Mouse (Mus musculus) left cerebral cortex, adult 9 months (tissue): ENCODE data around the gene Hes2.

Experiments
- DNase-seq, 2 experiments: peaks; one replicate each; pipeline ENCODE4 v3.0.0; 2022; ENCODE audit warnings: low spot score in 2 of 2

The Hes2 gene

DNA sequence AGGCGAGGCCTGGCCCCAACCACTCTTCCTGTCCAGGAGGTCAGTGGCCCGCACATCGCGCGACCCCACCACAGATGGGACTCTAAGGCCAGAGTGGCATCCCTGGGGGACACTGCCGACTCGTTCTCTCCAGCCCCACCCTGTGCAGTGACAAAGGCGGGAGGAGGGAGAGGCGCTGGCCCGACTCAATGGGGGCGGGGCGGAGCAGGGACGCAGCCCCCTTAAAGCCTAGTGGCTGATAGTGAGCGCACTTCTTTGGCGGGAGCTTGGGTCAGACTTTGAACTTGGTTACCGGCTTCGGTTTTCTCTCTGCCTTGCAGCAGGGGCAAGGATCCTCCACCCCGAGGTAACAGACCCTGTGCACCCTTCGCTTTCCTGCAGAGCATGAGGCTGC, 615 bp downstream of the Hes2 start:
- no peak for DNase-seq

DNA sequence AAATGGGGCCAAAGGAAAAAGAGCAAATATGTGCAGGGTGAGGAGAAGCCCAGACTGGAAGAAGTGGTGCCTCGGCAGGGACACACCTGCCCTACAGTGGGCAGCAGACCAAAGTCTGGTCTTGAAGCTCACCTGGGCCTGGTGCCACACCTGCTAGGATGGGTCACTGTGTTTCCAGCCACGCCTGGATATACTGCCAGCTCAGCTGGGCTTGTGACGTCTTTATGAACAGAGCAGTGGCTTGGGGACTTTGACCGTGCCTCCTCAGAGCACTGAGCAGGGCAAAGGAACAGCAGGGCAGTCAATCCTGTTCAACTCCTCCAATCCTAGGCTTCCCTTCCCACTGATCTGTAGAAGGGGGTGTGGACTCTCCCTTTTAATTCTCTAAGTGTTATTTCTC, 2.1 kb downstream of the Hes2 start:
- no peak for DNase-seq

DNA sequence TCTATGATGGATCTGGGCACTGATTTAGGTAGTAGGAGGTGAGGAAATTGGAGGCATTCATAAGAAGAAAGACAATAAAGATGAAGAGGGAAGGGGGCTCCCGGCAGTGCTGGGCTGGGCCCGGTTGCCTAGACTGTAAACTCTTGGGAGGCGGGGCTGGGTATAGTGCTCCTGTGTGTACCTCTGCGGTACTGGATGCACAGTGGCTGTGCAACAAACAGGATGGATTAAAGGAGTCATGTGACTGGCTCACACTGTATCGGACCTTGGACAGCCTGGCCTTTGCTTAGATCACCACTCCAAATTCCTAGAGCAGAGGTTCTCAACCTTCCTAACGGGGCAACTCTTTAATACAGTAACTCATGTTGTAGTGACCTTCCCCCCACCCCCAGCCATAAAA, 2.9 kb downstream of the Hes2 start:
- DNase-seq, result no peak

DNA sequence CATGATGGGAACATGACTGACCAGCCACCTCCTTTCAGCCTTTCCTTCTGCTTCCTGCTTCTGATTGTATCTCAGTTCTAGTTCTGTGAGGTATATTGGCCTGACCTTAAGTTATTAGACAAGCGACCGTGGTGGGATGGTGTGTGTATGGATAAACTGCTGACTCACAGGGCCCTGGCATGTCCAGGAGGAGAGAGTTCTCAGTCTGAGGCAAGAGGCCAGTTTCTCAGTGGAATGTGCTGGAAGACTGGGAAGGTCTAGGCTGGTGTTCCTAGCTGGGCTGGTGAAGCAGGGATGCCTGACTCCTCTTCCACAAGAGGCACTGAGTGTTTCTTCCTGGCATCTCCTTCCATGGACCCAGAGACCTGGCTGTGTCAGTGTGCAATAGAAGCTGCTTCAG, 4.1 kb downstream of the Hes2 start:
- DNase-seq, result no peak

DNA sequence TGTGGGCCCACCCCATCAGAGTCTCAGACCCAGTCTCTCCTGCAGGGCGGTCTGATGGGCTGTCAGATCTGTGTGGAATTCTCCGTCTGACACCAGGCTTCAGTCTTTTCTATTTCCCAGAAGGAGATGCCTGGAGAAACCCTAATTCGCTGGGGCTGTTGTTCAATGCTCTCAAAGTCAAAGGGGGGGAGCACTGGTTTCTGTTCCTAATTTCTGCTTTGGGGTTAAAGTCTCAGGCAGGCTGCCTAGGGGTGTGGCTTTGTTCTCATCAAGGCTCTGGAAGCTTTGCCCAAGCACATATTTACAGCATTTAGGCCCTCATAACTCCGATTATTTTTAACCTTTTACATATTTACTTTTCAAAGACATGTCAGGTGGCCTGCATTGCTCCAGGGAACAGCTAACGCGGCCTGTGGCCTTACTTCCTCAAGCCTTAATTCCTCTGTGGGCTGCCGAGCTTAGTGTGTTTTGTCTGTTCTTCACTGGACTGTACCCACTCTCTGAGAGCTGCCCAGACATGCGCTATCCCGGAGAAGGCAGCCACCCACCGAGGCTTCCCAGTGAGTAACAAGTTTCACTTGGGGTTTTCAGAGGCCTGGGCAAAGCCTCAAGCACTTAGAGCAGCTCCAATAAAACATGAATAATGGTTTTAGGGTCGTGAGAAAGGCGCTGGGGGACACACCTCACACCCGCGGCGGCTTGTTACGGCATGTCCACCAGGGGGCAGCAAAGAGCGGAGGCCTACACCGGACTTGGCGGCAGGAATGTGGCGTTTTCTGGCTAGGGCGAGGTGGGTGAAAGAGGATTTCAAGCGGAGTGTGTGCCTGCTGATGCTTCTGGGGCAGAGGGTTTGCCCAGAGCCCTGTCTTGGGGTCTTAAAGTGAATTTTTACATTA, 6.6 kb downstream of the Hes2 start:
- peak in 1 of 2 experiments; percentile 54 for DNase-seq

DNA sequence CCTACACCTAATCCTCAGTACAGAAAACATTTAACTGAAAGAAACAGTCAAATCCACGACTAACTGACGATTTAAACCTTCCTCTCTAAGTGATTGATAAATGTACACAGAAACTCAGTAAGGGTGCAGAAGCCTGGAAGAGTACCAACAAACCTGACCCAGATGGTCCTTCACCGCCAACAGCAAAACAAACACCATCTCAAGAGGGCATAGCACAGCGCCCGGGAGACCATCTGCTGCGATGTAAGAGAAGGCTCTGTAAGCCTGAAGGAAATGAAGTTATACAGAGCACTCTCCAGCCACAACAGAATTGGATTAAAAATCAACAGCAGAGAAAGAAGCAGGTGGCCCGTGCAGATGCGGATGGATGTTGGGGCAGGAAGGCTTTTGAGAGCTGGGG, 9.4 kb downstream of the Hes2 start:
- DNase-seq, result no peak

DNA sequence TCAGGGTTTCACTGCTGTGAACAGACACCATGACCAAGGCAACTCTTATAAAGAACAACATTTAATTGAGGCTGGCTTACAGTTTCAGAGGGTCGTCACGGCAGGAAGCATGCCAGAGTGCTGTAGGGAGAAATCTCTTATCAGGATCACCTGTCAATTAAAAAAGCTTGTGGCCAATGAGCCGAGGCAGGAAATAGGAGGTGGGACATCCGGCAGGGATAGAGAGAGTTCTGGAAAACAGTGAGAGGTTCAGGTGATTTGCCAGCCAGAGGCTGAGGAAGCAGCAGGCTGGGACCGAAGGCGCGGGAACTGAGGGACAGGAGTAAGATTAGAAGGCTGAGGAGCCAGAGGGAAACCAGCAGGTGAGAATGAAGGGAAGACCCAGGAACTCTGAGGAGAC, 10.4 kb downstream of the Hes2 start:
- DNase-seq, result no peak

DNA sequence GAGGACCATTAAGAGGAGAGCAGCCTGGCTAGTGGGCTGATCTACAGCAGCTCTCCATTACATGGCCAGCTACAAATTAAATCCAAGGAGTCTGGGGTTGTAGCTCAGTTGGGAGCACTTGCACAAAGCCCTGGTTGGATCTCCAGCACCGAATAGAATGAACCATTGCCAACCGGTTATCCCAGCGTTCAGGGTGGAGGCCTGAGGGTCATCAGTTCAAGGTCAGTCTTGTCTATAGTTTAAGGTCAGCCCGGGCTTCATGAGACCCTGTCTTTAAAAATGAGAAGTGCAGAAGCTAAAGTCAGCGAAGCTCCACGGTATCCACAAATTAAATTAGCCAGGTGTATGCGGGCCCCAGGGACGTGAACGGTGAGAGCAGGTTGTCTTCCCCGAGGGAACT, 11.6 kb downstream of the Hes2 start:
- DNase-seq, result no peak

DNA sequence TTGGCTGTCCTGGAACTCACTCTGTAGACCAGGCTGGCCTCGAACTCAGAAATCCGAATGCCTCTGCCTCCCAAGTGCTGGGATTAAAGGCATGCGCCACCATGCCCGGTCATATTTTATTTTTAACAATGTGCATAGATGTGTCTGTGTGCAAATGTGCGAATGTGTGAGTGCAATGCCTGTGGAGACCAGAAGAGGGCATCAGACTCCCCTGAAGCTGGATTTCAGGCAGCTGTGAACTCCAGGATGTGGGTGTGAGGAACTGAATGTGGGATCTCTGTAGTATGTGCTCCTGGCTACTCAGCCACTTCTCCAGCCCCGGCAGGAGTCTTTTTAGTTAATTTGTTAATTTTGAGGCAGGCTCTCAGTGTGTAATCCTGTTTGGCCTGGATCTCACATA, 12.9 kb downstream of the Hes2 start:
- no peak for DNase-seq

DNA sequence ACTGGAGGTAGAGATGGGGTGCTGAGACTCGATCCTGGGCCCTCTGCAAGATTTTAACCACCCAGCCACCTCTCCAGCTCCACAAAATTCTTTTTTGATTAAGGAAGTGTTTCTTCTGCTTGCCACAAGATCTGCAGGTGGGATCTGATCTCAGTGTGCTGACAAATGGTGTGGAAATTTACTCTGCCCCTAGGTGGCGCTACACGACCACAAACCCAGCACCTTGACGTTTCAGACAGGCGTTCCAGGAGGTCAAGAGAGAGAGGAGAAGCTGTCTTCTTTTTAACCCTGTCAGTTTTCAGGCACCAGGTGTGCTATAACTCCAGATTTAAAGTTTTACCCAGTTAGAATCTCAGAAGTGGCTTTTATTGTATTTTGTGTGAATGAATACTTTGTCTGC, 14.4 kb downstream of the Hes2 start:
- DNase-seq, result peak in 1 of 2 experiments; percentile 90

DNA sequence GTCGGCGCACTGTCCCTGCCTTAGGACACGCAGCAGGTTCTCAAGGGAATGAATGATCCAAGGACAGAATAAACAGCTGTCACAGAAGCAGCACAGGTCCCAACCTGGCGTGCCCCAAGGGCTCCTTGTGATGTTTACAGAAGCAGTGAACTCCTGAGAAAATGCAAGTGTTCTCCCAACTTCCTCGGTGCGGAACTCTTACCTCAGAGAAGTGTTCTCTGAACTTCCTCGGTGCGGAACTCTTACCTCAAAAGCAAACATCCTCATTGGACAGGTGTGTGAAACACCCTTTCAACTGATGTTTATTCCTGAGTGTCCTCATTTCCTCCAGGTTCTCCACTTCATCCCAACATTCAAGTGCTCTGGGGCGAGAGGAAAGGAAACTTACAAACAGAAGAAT, 15.3 kb downstream of the Hes2 start:
- DNase-seq, result no peak

DNA sequence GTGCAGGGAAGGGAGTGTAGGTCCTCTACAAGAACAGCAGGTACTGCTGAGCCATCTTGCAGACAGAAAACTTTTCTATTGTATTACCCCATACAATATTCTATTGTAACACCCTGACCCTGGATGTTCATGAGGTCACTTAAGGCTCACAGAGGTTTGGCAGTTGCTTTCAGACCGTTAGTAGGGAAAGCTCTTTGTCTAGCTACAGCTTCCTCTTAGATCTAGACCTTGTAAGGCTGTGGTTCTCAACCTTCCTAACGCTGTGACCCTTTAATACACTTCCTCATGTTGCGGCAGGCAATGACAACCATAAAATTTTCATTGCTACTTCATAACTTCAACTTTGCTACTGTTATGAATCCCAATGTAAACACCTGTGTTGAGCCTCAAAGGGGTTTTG, 18.0 kb downstream of the Hes2 start:
- DNase-seq, result no peak

DNA sequence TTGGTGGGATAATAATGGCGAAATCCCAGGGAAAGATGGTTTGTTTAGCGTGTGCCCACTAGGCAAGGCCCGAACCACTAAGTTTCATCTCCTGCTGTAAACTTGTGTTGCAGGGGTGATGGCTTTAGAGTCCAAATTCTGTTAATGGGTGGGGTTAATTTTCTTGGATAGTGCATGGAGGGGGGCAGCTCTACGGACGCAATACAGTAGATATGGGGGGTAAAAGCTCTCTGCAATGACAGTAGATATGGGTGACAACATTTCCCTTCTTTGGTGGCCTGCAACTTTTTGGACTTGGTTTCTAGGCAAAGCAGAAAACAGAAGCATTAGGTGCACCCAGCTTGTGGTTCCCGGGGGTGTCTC, 18.5 kb downstream of the Hes2 start:
- DNase-seq, result no peak

DNA sequence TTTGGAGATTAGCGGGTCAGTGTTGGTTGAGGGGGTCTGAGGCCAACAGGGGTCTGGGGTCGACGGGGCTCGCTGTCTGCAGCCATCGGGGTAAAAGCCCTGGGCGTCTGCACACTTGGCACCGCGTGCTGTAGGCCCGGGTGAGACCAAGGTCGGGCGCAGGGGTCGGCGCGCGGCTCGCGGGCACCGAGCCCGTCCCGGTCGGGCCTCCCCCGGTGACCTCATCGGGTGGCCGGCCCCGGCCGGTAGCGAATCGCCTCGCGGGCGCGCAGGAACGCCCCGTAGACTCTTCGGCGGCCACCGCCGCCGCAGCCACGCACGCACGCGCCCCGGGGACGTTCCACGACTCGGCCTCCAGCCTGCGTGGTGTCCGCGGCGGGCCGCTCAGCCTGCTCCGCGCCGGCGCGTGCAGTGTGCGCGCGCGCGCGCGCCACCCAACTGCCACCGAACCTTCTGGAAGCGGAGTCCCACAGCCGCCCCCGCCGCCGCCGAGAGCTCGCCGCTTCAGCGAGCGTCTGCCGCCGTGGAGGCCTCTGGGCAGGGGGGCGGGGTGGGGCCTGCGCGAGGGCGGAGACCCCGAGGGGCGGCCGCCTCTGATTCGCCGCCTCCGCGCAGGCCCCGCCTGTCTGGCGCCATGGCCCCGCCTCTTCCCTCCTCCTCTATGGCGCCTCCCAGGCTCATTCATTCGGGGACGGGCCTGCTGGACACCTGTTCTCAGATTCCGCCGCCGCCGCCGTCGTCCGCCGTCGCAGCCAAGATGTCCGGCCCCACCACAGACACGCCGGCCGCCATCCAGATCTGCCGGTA, 19.1 kb downstream of the Hes2 start, which contains the start of gene Acot7:
Gene Acot7, plus strand, starts transcription at position 598 of the 807 bp plus-strand sequence.
- peak; percentile 79 to 88 for DNase-seq

DNA sequence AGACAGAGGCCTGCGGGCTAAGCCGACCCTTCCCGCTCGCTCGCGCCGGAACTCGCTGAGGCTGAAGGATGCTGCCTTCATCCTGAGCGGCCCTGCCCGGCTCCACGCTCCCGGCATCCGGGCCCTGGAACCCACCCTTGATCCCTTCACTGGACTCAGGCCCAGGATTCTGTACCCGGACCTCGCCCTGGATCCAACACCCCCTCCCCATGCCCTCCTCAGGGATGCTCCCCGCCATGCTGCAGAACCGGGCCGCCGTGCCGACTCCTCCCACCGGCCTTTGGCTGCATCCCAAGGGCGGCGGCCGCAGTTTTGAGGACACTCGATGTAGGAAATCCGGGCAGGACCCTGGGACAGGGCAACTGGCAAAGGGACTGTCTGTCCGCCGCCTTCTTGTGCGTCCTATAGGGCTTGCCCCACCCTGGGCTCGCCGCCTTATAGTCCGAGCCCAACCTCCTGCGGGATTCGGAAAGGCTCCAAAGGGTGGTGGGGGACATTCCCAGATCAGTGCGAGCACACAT, 19.7 kb downstream of the Hes2 start:
- DNase-seq, result peak in 1 of 2 experiments; percentile 47

DNA sequence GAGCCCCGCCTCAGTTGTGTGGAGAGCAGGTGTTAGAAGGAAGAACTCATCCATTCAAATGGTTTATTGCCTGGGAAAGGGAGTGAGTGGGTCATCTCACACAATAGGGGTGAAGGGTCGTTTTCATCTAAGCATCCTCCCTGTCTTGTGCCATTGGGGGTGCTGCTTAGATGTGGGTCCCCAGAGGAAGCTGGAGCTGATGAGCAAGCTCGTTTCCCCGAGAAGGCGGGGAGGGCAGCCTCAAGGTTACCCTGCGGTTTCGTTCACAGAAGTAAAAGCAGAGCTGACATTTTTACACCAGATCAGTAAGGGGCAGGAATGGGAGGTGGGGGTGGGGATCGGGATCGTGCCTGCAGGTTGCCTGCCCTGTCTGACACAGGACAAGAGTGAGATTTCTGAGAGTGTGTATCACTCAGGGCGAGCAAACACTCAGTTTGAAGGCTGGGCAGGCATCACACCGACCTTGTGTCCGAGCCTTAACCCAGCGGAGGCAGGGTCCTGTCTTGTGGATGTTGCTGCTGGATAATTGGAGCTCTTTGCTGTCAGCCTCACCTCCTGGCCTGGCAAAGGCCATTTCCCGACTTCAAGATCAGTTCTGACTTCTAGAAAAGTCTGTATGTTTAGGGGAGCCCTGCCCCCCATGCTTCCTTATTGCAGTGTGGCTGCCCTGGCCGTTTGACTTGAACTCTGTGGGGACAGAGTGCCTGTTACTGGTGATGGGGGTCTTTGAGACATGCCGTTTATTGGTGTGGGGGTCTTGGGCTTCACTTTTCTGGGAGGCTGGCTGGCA, 20.4 kb downstream of the Hes2 start:
- DNase-seq, result no peak

DNA sequence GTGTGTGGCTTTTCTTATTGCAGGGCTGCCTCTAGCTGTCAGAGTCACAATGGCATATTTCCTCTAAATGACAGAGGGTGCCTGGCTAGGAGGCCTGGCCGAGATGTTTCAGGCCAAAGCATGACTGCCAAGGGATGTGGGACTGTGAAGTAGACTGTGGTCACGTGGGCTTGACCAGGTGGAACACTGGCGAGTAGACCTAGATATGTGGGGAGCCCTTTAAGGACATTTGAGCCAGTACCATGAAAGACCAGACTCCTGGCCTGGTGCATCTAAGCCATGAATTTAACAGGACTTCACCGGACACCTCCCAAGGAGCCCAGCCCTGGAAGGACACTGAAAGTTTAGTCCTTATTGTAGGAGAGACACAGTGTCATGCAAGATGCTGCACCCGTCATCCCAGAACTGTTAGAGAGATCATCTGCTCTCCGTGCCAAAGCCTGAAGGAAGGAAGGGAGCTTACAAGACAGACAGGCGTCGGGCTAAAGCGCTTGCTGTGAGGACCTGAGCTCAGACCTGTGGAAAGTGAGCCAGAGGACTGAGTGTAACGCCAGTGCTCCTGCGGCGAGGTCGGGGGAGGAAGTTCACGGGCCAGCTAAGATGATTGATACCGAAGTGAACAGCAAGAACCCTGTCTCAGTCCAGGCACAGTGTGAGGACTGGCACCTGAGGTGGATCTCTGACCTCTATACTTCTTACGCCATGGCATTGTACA, 21.4 kb downstream of the Hes2 start:
- DNase-seq, result no peak

DNA sequence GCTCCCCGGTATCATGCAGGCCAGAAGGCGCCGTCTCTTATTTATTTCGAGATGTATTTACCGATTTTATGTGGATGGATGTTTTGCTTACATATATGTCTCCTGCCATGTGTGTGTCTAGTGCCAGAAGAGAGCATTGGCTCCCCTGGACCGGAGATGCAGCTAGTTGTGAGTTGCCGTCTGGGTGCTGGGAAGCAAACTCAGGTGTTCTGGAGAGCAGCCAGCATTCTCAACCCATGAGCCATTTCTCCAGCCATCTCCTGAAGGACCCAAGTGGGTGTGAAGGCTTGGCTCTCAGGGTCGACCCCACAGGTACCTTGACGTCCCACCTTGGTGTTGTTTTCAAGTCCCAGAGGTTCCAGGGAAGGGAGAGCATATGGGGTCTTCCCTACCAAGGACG, 23.5 kb downstream of the Hes2 start:
- DNase-seq, result no peak

DNA sequence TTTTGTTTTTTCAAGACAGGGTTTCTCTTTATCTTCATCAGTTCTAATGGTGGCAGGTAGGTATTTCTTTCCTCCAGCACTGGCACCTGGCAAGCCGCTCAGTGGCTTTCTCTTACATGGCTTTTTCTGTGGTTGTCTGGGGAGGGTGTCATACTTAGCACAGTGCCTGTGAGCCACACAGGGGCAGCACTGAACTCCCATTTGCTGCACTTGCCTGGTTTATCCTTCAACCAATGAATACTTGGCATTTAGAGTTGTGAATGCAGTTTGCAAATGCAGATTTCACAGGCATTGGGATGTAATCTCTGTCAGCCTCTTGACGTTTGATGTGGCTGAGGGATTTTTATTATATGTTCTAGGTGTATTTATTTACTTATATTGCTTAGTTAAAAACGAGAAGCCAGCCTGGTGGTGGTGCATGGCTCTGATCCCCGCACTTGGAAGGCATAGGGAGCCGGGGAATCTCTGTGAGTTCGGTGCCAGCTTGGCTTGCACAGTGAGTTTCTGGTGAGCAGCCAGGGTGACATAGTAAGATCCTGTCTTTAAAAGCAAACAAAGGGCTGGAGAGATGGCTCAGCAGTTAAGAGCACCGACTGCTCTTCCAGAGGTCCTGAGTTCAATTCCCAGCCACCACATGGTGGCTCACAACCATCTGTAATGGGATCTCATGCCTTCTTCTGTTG, 25.8 kb downstream of the Hes2 start:
- DNase-seq, result peak in 1 of 2 experiments; percentile 58

DNA sequence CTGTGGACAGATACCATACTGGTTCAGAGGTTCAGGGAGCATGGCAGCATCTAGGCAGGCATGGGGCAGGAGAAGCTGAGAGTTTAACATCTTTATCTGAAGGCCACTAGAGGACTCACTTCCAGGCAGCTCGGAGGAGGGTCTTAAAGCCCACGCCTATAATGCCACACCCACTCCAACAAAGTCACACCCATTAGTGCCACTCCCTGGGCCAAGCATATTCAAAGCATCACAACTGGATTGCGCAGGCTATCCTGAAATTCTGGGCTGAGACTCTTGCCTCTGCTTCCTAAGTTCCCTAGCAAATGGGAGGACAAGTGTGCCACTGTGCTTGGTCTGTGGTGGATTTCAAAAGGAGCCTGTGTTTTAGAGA, 26.5 kb downstream of the Hes2 start:
- DNase-seq, result no peak
